Mouse (Mus musculus) embryonic facial prominence, embryonic 10.5 days (tissue): ENCODE data around the gene Gm10135. TPM values are rescaled to one million over a fixed set of nuclear protein-coding genes. Genes with fewer than 3 reads are reported as not detected.

ENCODE experiments used
- DNase-seq: peaks from one replicate; pipeline ENCODE4 v3.0.0-alpha.2; 2017; ENCODE audit warnings: low spot score
- H3K27ac ChIP-seq: fragments of 300-500 bp; sonication (generic); replicated peaks from 2 replicates; pipeline ENCODE4 v1.5.1; 2016; ENCODE audit warnings: mild to moderate bottlenecking
- H3K27me3 ChIP-seq: fragments of 300-500 bp; sonication (generic); replicated peaks from 2 replicates; pipeline ENCODE4 v1.6.1; 2016; ENCODE audit warnings: low read depth, mild to moderate bottlenecking; ENCODE audit not compliant: poor library complexity, severe bottlenecking
- H3K36me3 ChIP-seq: fragments of 300-500 bp; sonication (generic); replicated peaks from 2 replicates; pipeline ENCODE4 v1.6.1; 2016; ENCODE audit warnings: mild to moderate bottlenecking, moderate library complexity
- H3K4me1 ChIP-seq: fragments of 300-500 bp; sonication (generic); 2 replicates; pipeline ENCODE4 v1.6.1; 2016
- H3K4me3 ChIP-seq: fragments of 300-500 bp; sonication (generic); 2 replicates; pipeline ENCODE4 v1.5.1; 2016; ENCODE audit warnings: mild to moderate bottlenecking, moderate library complexity
- H3K9me3 ChIP-seq: fragments of 300-500 bp; sonication (generic); 2 replicates; pipeline ENCODE4 v1.6.1; 2016; ENCODE audit warnings: mild to moderate bottlenecking
- WGBS: fragments of 180-500 bp; shearing (Covaris S2); methylation state at CpG from one replicate; pipeline ENCODE4 v1.1.7; 2016; 5-methylcytosine and 5-hydroxymethylcytosine counted together
- polyA plus RNA-seq: library from polyadenylated mRNA; unstranded; fragments of >200 nt; fragmentation: Nextera tagmentation; extraction: Ambion mirVana; gene quantifications from 2 replicates; pipeline ENCODE4 v1.2.1, GENCODE M21; 2016

The Gm10135 gene
- polyA plus RNA-seq, 1 experiment from 2014 or later = not detected

DNA sequence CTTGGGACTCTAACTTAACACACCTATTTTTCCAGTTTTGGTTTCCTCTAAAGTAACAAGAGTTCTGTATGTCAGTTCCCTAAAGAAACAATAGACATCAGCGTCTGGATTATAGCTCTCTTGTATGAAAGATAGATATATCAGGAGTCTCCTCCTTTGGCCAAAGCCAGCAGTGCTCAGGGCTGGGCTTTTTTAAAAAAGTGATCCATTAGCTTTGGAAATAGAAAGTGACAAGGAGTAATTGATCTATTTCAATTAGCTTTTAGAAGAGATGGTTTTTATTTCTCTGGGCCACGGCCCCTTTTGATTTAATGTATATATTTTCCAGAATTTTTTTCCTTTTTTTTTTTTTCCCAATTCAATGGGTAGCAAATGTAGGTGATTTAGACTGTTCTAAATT, 20.4 kb upstream of the Gm10135 start:
- no peaks in the 10 kb centered on the region for H3K9me3 ChIP-seq
- no peak overlapping the region for H3K4me3 ChIP-seq
- H3K27ac ChIP-seq = no peak overlapping the region
- no peaks in the 10 kb centered on the region for H3K36me3 ChIP-seq
- peaks cover 24% of the 10 kb centered on the region for H3K4me1 ChIP-seq
- WGBS = 80% methylated on average over 2 of the region's 2 CpGs
- 0 out of 2 replicates have a peak, but pooled peaks cover 5% of the 10 kb centered on the region for H3K27me3 ChIP-seq
- no peak for DNase-seq

DNA sequence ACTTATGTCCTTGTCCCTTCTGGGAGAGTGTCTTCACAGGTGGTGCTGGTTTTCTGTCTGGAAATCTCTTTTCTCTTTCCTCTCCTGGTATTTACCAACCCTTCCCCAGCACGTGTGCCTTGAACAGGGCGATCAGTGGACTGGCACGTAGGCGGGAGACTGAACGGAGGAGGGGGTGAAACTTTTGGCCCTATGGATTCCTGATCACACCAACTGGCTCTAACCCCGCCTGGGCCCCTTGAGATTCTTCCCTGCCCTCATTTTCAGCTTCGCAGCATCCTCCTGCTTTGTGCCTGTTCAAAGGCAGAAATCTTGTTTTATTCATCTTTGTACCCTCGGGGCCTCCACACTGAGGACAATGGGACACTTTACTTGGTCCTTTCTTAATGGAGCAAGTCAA, 19.9 kb upstream of the Gm10135 start:
- DNase-seq = no peak
- Histone ChIP-seq H3K9me3 (no peaks in the 10 kb centered on the region), H3K27me3 (0 out of 2 replicates have a peak, but pooled peaks cover 5% of the 10 kb centered on the region), H3K36me3 (no peaks in the 10 kb centered on the region), H3K4me3 (no peak overlapping the region), H3K27ac (no peak overlapping the region), H3K4me1 (peaks cover 24% of the 10 kb centered on the region)
- WGBS = 44% methylated on average over 8 of the region's 8 CpGs

GRCm38 (mm10) chr5:72992474-72992873, 18.0 kb upstream of the Gm10135 start:
- WGBS = 83% methylated on average over 1 of the region's 1 CpGs
- Histone ChIP-seq H3K36me3 (no peaks in the 10 kb centered on the region), H3K4me3 (no peak overlapping the region), H3K4me1 (peaks cover 24% of the 10 kb centered on the region), H3K9me3 (no peaks in the 10 kb centered on the region), H3K27me3 (0 out of 2 replicates have a peak, but pooled peaks cover 5% of the 10 kb centered on the region), H3K27ac (no peak overlapping the region)
- DNase-seq = no peak

DNA sequence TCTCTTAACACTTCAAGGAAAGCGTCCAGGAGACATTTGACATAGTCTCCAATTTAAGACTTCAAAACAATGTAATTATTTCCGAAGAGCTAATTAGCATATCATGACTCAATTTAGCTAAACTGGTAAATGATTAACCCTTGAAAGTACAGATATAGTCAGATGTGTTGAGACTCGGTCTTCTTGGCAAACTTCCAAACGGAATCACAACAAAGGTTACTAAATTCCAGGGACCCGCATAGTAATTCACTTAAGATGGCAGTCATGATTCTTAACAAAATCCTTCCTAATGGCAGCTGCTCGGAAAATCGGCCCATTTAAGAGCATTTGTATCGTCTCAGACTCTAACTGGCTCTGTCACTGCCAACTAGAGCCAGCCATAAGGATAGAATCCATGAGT, 15.3 kb upstream of the Gm10135 start:
- Histone ChIP-seq H3K4me1 (peaks cover 15% of the 10 kb centered on the region), H3K4me3 (no peak overlapping the region), H3K9me3 (no peaks in the 10 kb centered on the region), H3K27me3 (0 out of 2 replicates have a peak, but pooled peaks cover 5% of the 10 kb centered on the region), H3K36me3 (no peaks in the 10 kb centered on the region), H3K27ac (no peak overlapping the region)
- WGBS = 79% methylated on average over 8 of the region's 8 CpGs
- no peak for DNase-seq

GRCm38 (mm10) chr5:72987786-72988185, 13.3 kb upstream of the Gm10135 start:
- Histone ChIP-seq H3K27ac (no peak overlapping the region), H3K9me3 (no peaks in the 10 kb centered on the region), H3K36me3 (no peaks in the 10 kb centered on the region), H3K4me1 (peaks cover 15% of the 10 kb centered on the region; the same call in 1 of the 2 replicates), H3K4me3 (no peak overlapping the region), H3K27me3 (no peaks in the 10 kb centered on the region)
- WGBS = 87% methylated on average over 7 of the region's 7 CpGs
- no peak for DNase-seq

DNA sequence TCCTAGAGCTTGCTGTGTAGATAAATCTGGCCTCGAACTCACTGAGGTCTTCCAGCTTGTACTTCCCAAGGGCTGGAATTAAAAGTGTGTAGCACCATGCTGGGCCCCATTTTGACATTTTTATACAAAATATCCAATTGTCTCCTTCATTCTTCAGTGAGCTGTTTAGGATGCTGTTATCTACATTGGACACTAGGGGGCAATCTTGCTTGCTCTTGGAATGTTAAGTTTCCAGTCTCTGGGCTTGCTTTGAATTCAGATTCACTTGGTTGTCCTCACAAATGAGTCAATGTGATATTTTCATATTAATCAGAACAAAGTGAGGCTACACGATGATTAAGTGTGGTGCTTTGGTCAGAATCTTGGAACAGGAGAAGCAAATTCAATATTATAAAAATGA, 9.6 kb upstream of the Gm10135 start:
- Histone ChIP-seq H3K27me3 (no peaks in the 10 kb centered on the region), H3K9me3 (no peaks in the 10 kb centered on the region), H3K27ac (no peak overlapping the region), H3K4me1 (peaks cover 13% of the 10 kb centered on the region), H3K36me3 (peaks cover 17% of the 10 kb centered on the region), H3K4me3 (no peak overlapping the region)
- no peak for DNase-seq
- WGBS = 8% methylated on average over 2 of the region's 2 CpGs

DNA sequence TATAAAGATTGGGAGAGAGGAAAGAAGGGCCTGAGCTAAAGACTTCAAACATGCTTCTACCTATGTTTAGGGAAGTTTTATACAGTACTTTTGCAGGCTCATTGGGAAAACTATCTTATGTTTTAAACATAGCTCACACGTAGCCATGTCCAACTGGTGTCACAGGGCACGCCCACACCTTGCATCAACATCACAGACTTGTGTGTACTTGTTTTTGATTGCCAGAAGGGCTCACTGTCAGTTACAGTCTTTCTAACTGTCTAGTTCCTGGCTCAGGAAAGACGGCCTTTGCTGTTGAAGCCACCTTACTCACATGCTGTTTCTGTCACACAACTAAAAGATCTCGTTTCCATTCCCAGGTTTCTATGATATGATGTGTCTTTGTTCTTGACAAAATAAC, 2.0 kb upstream of the Gm10135 start:
- Histone ChIP-seq H3K27me3 (no peaks in the 10 kb centered on the region), H3K36me3 (peaks cover 73% of the 10 kb centered on the region)
- 87% methylated on average over 4 of the region's 4 CpGs for WGBS

DNA sequence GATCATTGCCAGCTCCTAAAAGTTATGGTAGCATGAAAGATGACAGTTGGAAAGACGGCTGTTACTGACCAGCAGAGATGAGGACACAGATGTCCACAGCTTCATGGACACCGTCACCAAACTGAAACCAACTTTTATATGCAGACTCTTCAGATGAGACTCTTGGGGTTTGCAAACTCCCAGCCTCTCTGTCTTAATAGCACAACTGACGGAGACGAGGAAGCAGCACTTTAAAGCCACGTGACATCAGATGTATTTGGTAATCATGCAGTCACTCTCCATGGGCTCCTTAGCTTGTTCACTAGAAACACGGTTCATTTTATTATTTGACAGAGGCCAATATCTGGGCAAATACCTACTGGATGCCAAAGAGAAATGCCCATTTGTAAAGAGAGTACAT, 1.5 kb upstream of the Gm10135 start:
- no peaks in the 10 kb centered on the region for H3K27me3 ChIP-seq
- H3K27ac ChIP-seq = no peak overlapping the region
- H3K4me3 ChIP-seq = no peak overlapping the region
- 93% methylated on average over 6 of the region's 6 CpGs for WGBS
- no peak for DNase-seq
- H3K36me3 ChIP-seq = peaks cover 77% of the 10 kb centered on the region
- no peaks in the 10 kb centered on the region for H3K4me1 ChIP-seq
- H3K9me3 ChIP-seq = no peaks in the 10 kb centered on the region

More for the DNA sequence above, 2.0 kb upstream of the Gm10135 start:
- Histone ChIP-seq H3K4me3 (no peak overlapping the region), H3K27ac (no peak overlapping the region), H3K4me1 (no peaks in the 10 kb centered on the region), H3K9me3 (no peaks in the 10 kb centered on the region)
- no peak for DNase-seq

- H3K27me3 ChIP-seq = no peaks in the 10 kb centered on the region
- no peak for DNase-seq
- no peak overlapping the region for H3K27ac ChIP-seq
- WGBS = 64% methylated on average over 5 of the region's 5 CpGs
- H3K9me3 ChIP-seq = no peaks in the 10 kb centered on the region
- H3K4me1 ChIP-seq = no peaks in the 10 kb centered on the region
- H3K4me3 ChIP-seq = no peak overlapping the region
- peaks cover 86% of the 10 kb centered on the region for H3K36me3 ChIP-seq
Observed at GRCm38 (mm10) chr5:72972934-72973333, 1.6 kb downstream of the Gm10135 start.

GRCm38 (mm10) chr5:72972435-72972834, 2.1 kb downstream of the Gm10135 start:
- Histone ChIP-seq H3K27ac (no peak overlapping the region), H3K36me3 (peaks cover 85% of the 10 kb centered on the region), H3K4me3 (no peak overlapping the region), H3K9me3 (no peaks in the 10 kb centered on the region), H3K27me3 (no peaks in the 10 kb centered on the region), H3K4me1 (no peaks in the 10 kb centered on the region)
- WGBS = 77% methylated on average over 4 of the region's 4 CpGs
- no peak for DNase-seq

GRCm38 (mm10) chr5:72965706-72966105, 8.8 kb downstream of the Gm10135 start:
- Histone ChIP-seq H3K9me3 (no peaks in the 10 kb centered on the region), H3K27ac (no peak overlapping the region), H3K27me3 (no peaks in the 10 kb centered on the region), H3K36me3 (peaks cover 65% of the 10 kb centered on the region), H3K4me3 (no peak overlapping the region), H3K4me1 (no peaks in the 10 kb centered on the region)
- WGBS = 94% methylated on average over 3 of the region's 3 CpGs
- no peak for DNase-seq

DNA sequence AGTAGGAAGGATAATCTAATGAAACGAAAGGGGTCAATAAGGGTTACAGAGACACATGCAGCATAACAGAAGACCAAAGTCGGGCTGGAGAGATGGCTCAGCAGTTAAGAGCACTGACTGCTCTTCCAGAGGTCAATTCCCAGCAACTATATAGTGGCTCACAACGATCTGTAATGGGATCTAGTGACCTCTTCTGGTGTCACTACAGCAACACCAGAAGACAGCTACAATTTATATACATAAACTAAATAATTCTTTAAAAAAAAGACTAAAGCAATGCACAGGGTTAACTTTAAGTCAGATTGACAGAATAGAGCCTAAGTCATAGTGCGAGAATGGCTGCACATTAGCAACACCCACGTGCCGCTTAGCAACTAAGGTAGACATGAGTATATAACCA, 14.4 kb downstream of the Gm10135 start:
- Histone ChIP-seq H3K27me3 (no peaks in the 10 kb centered on the region), H3K27ac (no peak overlapping the region), H3K36me3 (peaks cover 39% of the 10 kb centered on the region), H3K4me1 (no peaks in the 10 kb centered on the region), H3K9me3 (no peaks in the 10 kb centered on the region), H3K4me3 (no peak overlapping the region)
- DNase-seq = no peak
- WGBS = 84% methylated on average over 6 of the region's 6 CpGs

GRCm38 (mm10) chr5:72957281-72957680, 17.2 kb downstream of the Gm10135 start:
- 94% methylated on average over 17 of the region's 17 CpGs for WGBS
- H3K36me3 ChIP-seq = peaks cover 23% of the 10 kb centered on the region
- no peak for DNase-seq

More at GRCm38 (mm10) chr5:72957281-72957680, 17.2 kb downstream of the Gm10135 start:
- Histone ChIP-seq H3K4me3 (no peak overlapping the region), H3K27ac (no peak overlapping the region), H3K9me3 (no peaks in the 10 kb centered on the region), H3K4me1 (no peaks in the 10 kb centered on the region), H3K27me3 (no peaks in the 10 kb centered on the region)
